Mouse (Mus musculus) adrenal gland, postnatal 4 days (tissue): Measurements from ENCODE around the gene Scn5a. TPM values are rescaled to one million over a fixed set of nuclear protein-coding genes. Genes with fewer than 3 reads are reported as not detected.

ENCODE experiments used
- DNase-seq, 2 experiments: peaks; one replicate each; pipeline ENCODE4 v3.0.0; 2021 to 2022; ENCODE audit warnings: low spot score in 2 of 2, mixed read lengths in 2 of 2
- total RNA-seq, 2 experiments: library from RNA; stranded (reverse); gene quantifications; 2 replicates each; pipeline ENCODE4 v1.2.3; 2021

Scn5a gene
- total RNA-seq, 2 experiments from 2014 or later, result 0.25 to 0.36 TPM

GRCm38 (mm10) chr9:119566214-119566613 is 12.6 kb downstream of the Scn5a start:
- no peak for DNase-seq

- DNase-seq, result no peak
These were observed 14.0 kb downstream of the Scn5a start for GRCm38 (mm10) chr9:119564803-119565202.

GRCm38 (mm10) chr9:119563617-119564016 is 15.2 kb downstream of the Scn5a start:
- no peak for DNase-seq

GRCm38 (mm10) chr9:119562256-119562655 is 16.6 kb downstream of the Scn5a start:
- no peak for DNase-seq

GRCm38 (mm10) chr9:119561746-119562145 is 17.1 kb downstream of the Scn5a start:
- DNase-seq, result no peak

- DNase-seq, result no peak
These were observed 19.1 kb downstream of the Scn5a start for GRCm38 (mm10) chr9:119559537-119560276.

- DNase-seq, result no peak
These were observed 20.5 kb downstream of the Scn5a start for GRCm38 (mm10) chr9:119558119-119558854.

GRCm38 (mm10) chr9:119556043-119556442 is 22.8 kb downstream of the Scn5a start:
- DNase-seq, result no peak

GRCm38 (mm10) chr9:119547528-119547927 is 31.3 kb downstream of the Scn5a start:
- DNase-seq, result no peak

GRCm38 (mm10) chr9:119547128-119547527 is 31.7 kb downstream of the Scn5a start:
- no peak for DNase-seq

GRCm38 (mm10) chr9:119540726-119541125 is 38.1 kb downstream of the Scn5a start:
- no peak for DNase-seq

GRCm38 (mm10) chr9:119537823-119538222 is 41.0 kb downstream of the Scn5a start:
- DNase-seq, result no peak

GRCm38 (mm10) chr9:119531684-119532417 is 47.0 kb downstream of the Scn5a start:
- no peak for DNase-seq

GRCm38 (mm10) chr9:119524511-119524910 is 54.3 kb downstream of the Scn5a start:
- DNase-seq, result no peak

GRCm38 (mm10) chr9:119523301-119523700 is 55.5 kb downstream of the Scn5a start:
- DNase-seq, result no peak

GRCm38 (mm10) chr9:119519116-119519515 is 59.7 kb downstream of the Scn5a start:
- no peak for DNase-seq

GRCm38 (mm10) chr9:119518177-119518576 is 60.6 kb downstream of the Scn5a start:
- DNase-seq, result no peak

- no peak for DNase-seq
These were observed 61.3 kb downstream of the Scn5a start for GRCm38 (mm10) chr9:119517467-119517866.

- DNase-seq, result no peak
These were observed 62.0 kb downstream of the Scn5a start for GRCm38 (mm10) chr9:119516815-119517214.

- DNase-seq, result no peak
These were observed 63.4 kb downstream of the Scn5a start for GRCm38 (mm10) chr9:119515454-119515853.

- DNase-seq, result no peak
These were observed 63.8 kb downstream of the Scn5a start for GRCm38 (mm10) chr9:119514986-119515385.

GRCm38 (mm10) chr9:119513816-119514215 is 65.0 kb downstream of the Scn5a start:
- DNase-seq, result no peak
